Mouse (Mus musculus) lung, embryonic 16.5 days (tissue): ENCODE measurements around the gene St8sia1. TPM values are rescaled to one million over a fixed set of nuclear protein-coding genes. Genes with fewer than 3 reads are reported as not detected.
A peak's percentile ranks its signal among the peaks of the same experiment; 100 is the strongest.

ENCODE experiments used
- ATAC-seq: fragments of 200-750 bp; cut with Nextera tagmentation; 2 replicates; pipeline ENCODE4 v1.8.0; 2017; ENCODE audit warnings: low read depth, mild to moderate bottlenecking, moderate library complexity
- H3K27ac ChIP-seq: fragments of 300-500 bp; sonication (generic); 2 replicates; pipeline ENCODE4 v1.5.1; 2014; ENCODE audit warnings: mild to moderate bottlenecking, control low read depth, low read length
- H3K27me3 ChIP-seq: fragments of 300-500 bp; sonication (generic); 2 replicates; pipeline ENCODE4 v1.6.1; 2014; ENCODE audit warnings: low read depth, low read length, mixed read lengths; ENCODE audit not compliant: control insufficient read depth, insufficient read depth
- H3K36me3 ChIP-seq: fragments of 300-500 bp; sonication (generic); 2 replicates; pipeline ENCODE4 v1.6.1; 2014; ENCODE audit warnings: low read length; ENCODE audit not compliant: control insufficient read depth, insufficient read depth
- H3K4me1 ChIP-seq: fragments of 300-500 bp; sonication (generic); replicated peaks from 2 replicates; pipeline ENCODE4 v1.6.1; 2014; ENCODE audit warnings: low read length, mixed read lengths; ENCODE audit not compliant: control insufficient read depth, insufficient read depth
- H3K4me2 ChIP-seq: fragments of 300-500 bp; sonication (generic); 2 replicates; pipeline ENCODE4 v1.6.1; 2014; ENCODE audit warnings: low read depth, low read length, control low read depth
- H3K4me3 ChIP-seq: fragments of 300-500 bp; sonication (generic); 2 replicates; pipeline ENCODE4 v1.5.1; 2014; ENCODE audit warnings: mild to moderate bottlenecking, low read length, control low read depth
- H3K9ac ChIP-seq: fragments of 300-500 bp; sonication (generic); 2 replicates; pipeline ENCODE4 v1.6.1; 2014; ENCODE audit warnings: low read length, control low read depth
- H3K9me3 ChIP-seq: fragments of 300-500 bp; sonication (generic); 2 replicates; pipeline ENCODE4 v1.6.1; 2016; ENCODE audit warnings: low read length; ENCODE audit not compliant: control insufficient read depth
- WGBS: fragments of 180-500 bp; shearing (Covaris S2); extraction: QIAGEN DNeasy Blood & Tissue Kit; methylation state at CpG from one replicate; pipeline ENCODE4 v1.1.7; 2014; 5-methylcytosine and 5-hydroxymethylcytosine counted together
- polyA plus RNA-seq: library from polyadenylated mRNA; unstranded; fragments of >200 nt; fragmentation: Nextera tagmentation; extraction: Ambion mirVana; gene quantifications from 2 replicates; pipeline ENCODE4 v1.2.1, GENCODE M21; 2015

St8sia1 gene
- polyA plus RNA-seq, 1 experiment from 2014 or later = 0.30 TPM

GRCm38 (mm10) chr6:142880849-142881470 lies 83.3 kb downstream of the St8sia1 start:
- Histone ChIP-seq H3K9ac (no peak overlapping the region), H3K4me3 (no peak overlapping the region), H3K9me3 (no peaks in the 10 kb centered on the region), H3K4me2 (no peak overlapping the region), H3K4me1 (peaks cover 19% of the 10 kb centered on the region), H3K27me3 (no peaks in the 10 kb centered on the region), H3K36me3 (no peaks in the 10 kb centered on the region), H3K27ac (no peak overlapping the region)
- WGBS = 80% methylated on average over 8 of the region's 8 CpGs
- ATAC-seq = no peak

GRCm38 (mm10) chr6:142878744-142879701 lies 85.2 kb downstream of the St8sia1 start:
- no peaks in the 10 kb centered on the region for H3K27me3 ChIP-seq

GRCm38 (mm10) chr6:142877221-142877620 lies 87.0 kb downstream of the St8sia1 start:
- 34% methylated on average over 6 of the region's 6 CpGs for WGBS
- Histone ChIP-seq H3K9me3 (no peaks in the 10 kb centered on the region), H3K36me3 (no peaks in the 10 kb centered on the region), H3K27ac (no peak overlapping the region), H3K9ac (no peak overlapping the region), H3K27me3 (no peaks in the 10 kb centered on the region), H3K4me3 (no peak overlapping the region), H3K4me1 (peaks cover 19% of the 10 kb centered on the region), H3K4me2 (no peak overlapping the region)
- ATAC-seq = no peak

More at GRCm38 (mm10) chr6:142878744-142879701, 85.2 kb downstream of the St8sia1 start:
- H3K9ac ChIP-seq = no peak overlapping the region
- H3K27ac ChIP-seq = no peak overlapping the region
- H3K4me3 ChIP-seq = no peak overlapping the region
- peaks cover 19% of the 10 kb centered on the region for H3K4me1 ChIP-seq
- H3K36me3 ChIP-seq = no peaks in the 10 kb centered on the region
- no peaks in the 10 kb centered on the region for H3K9me3 ChIP-seq
- 5% methylated on average over 15 of the region's 15 CpGs for WGBS
- peak overlapping the region; percentile 24; the same call in 1 of the 2 replicates for H3K4me2 ChIP-seq
- peak; percentile 76 for ATAC-seq

GRCm38 (mm10) chr6:142876279-142876899 lies 87.9 kb downstream of the St8sia1 start:
- no peaks in the 10 kb centered on the region for H3K9me3 ChIP-seq
- WGBS = 17% methylated on average over 8 of the region's 8 CpGs
- no peak overlapping the region for H3K27ac ChIP-seq
- no peak for ATAC-seq
- H3K4me3 ChIP-seq = no peak overlapping the region
- no peak overlapping the region for H3K9ac ChIP-seq
- H3K4me2 ChIP-seq = no peak overlapping the region
- no peaks in the 10 kb centered on the region for H3K36me3 ChIP-seq
- no peaks in the 10 kb centered on the region for H3K27me3 ChIP-seq
- H3K4me1 ChIP-seq = peaks cover 19% of the 10 kb centered on the region

- no peak for ATAC-seq
- WGBS = 68% methylated on average over 11 of the region's 11 CpGs
- H3K27ac ChIP-seq = no peak overlapping the region
Observed at GRCm38 (mm10) chr6:142873795-142874563, 90.3 kb downstream of the St8sia1 start.

GRCm38 (mm10) chr6:142869715-142870422 lies 94.4 kb downstream of the St8sia1 start:
- H3K27me3 ChIP-seq = no peaks in the 10 kb centered on the region
- H3K9me3 ChIP-seq = no peaks in the 10 kb centered on the region
- H3K27ac ChIP-seq = no peak overlapping the region
- H3K4me3 ChIP-seq = no peak overlapping the region
- H3K36me3 ChIP-seq = no peaks in the 10 kb centered on the region
- H3K4me2 ChIP-seq = no peak overlapping the region
- WGBS = 52% methylated on average over 7 of the region's 7 CpGs
- H3K9ac ChIP-seq = no peak overlapping the region
- ATAC-seq = no peak
- peaks cover 5% of the 10 kb centered on the region for H3K4me1 ChIP-seq

More at GRCm38 (mm10) chr6:142873795-142874563, 90.3 kb downstream of the St8sia1 start:
- no peak overlapping the region for H3K4me3 ChIP-seq
- H3K36me3 ChIP-seq = no peaks in the 10 kb centered on the region
- peaks cover 11% of the 10 kb centered on the region for H3K4me1 ChIP-seq
- no peaks in the 10 kb centered on the region for H3K27me3 ChIP-seq
- H3K9me3 ChIP-seq = no peaks in the 10 kb centered on the region
- H3K9ac ChIP-seq = no peak overlapping the region
- no peak overlapping the region for H3K4me2 ChIP-seq

GRCm38 (mm10) chr6:142867471-142868055 lies 96.7 kb downstream of the St8sia1 start:
- 16% methylated on average over 9 of the region's 9 CpGs for WGBS
- Histone ChIP-seq H3K4me3 (no peak overlapping the region), H3K27ac (no peak overlapping the region)

GRCm38 (mm10) chr6:142867023-142867422 lies 97.2 kb downstream of the St8sia1 start:
- no peak overlapping the region for H3K9ac ChIP-seq
- peaks cover 5% of the 10 kb centered on the region for H3K4me1 ChIP-seq
- no peak overlapping the region for H3K27ac ChIP-seq
- no peaks in the 10 kb centered on the region for H3K36me3 ChIP-seq
- ATAC-seq = no peak
- H3K27me3 ChIP-seq = no peaks in the 10 kb centered on the region
- H3K4me2 ChIP-seq = no peak overlapping the region
- H3K9me3 ChIP-seq = no peaks in the 10 kb centered on the region
- WGBS = 96% methylated on average over 2 of the region's 2 CpGs
- H3K4me3 ChIP-seq = no peak overlapping the region

More at GRCm38 (mm10) chr6:142867471-142868055, 96.7 kb downstream of the St8sia1 start:
- H3K9me3 ChIP-seq = no peaks in the 10 kb centered on the region
- no peaks in the 10 kb centered on the region for H3K27me3 ChIP-seq
- H3K9ac ChIP-seq = no peak overlapping the region
- no peaks in the 10 kb centered on the region for H3K36me3 ChIP-seq
- H3K4me2 ChIP-seq = 0 out of 2 replicates have a peak overlapping the region, but pooled peaks have one; percentile 20
- H3K4me1 ChIP-seq = peaks cover 5% of the 10 kb centered on the region
- peak; percentile 67 for ATAC-seq
